Mouse (Mus musculus) brain, embryonic 14.5 days (tissue): ENCODE results near the gene Arid2.

Source experiments
- CTCF ChIP-seq: fragments of 200-500 bp; IDR thresholded peaks from 2 replicates; pipeline ENCODE4 v1.5.1; 2012; ENCODE audit warnings: inconsistent platforms, mild to moderate bottlenecking, moderate library complexity, borderline replicate concordance; ENCODE audit not compliant: insufficient read depth, insufficient read length; ENCODE audit errors: extremely low read depth
- POLR2A ChIP-seq: fragments of 200-500 bp; IDR thresholded peaks from 2 replicates; pipeline ENCODE4 v1.6.1; 2012; ENCODE audit warnings: mild to moderate bottlenecking, inconsistent platforms, borderline replicate concordance; ENCODE audit not compliant: poor library complexity, insufficient read depth, insufficient read length, severe bottlenecking; ENCODE audit errors: extremely low read depth

DNA sequence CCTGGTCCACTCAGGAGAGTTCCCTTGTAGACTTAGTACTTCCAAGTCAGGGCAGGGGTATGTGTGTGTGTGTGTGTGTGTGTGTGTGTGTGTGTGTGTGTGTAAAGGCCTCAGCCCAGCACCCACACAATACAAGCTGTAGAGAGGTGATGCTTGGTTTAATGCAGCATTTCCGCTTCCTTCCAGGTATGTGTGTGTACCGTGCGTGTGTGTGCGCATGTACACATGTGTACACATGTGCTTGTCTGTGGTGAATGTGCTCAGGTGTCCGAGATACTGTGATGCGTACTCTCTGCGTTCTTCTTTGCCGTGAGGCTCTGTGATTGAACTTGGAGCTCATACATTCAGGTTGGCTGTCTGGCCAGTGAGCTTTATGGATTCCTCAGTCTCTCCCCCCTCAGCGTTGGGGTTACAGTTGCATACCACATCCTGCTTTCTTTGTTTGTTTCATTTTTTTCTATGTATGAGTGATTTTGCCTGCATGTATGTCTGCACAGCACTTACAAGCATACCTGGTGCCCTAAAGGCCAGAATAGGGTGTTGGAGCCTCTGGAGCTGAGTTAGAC is 10.4 kb downstream of the Arid2 start:
- TF ChIP-seq CTCF, result no peak
- TF ChIP-seq POLR2A, result no peak
